Mouse (Mus musculus) hindbrain, embryonic 12.5 days (tissue): ENCODE measurements around the gene Bmi1. TPM values are rescaled to one million over a fixed set of nuclear protein-coding genes. Genes with fewer than 3 reads are reported as not detected.

Experiments
- polyA plus RNA-seq: library from polyadenylated mRNA; unstranded; fragments of >200 nt; fragmentation: Nextera tagmentation; extraction: Ambion mirVana; gene quantifications from 2 replicates; pipeline ENCODE4 v1.2.1, GENCODE M21; 2016

Bmi1 gene
- polyA plus RNA-seq, 1 experiment from 2014 or later, result 42.4 TPM

Other genes with a start within 250 kb of the Bmi1 start
- gene Commd3, start 4.6 kb upstream of the Bmi1 start, polyA plus RNA-seq, result 174 and 180 TPM in 2 replicates
- 0.22 and 0.35 TPM in 2 replicates for gene Spag6, start 17.0 kb downstream of the Bmi1 start, polyA plus RNA-seq